Mouse (Mus musculus): ENCODE measurements around the gene Urad. TPM values are rescaled to one million over a fixed set of nuclear protein-coding genes. Genes with fewer than 3 reads are reported as not detected.

Urad gene
- total RNA-seq, 2 experiments from 2014 or later = not detected

- intact Hi-C loops (cut with DNase I; ENCODE audit: low total_unique reads) = no loop called here
- no peak for DNase-seq
Measured at GRCm38 (mm10) chr5:147329946-147330345, 7.7 kb upstream of the Urad start.

GRCm38 (mm10) chr5:147327636-147328035 lies 5.4 kb upstream of the Urad start:
- intact Hi-C loops (cut with DNase I; ENCODE audit: low total_unique reads) = no loop called here

GRCm38 (mm10) chr5:147325931-147326330 lies 3.7 kb upstream of the Urad start:
- intact Hi-C loops (cut with DNase I; ENCODE audit: low total_unique reads) = no loop called here
- DNase-seq = no peak

More at GRCm38 (mm10) chr5:147327636-147328035, 5.4 kb upstream of the Urad start:
- no peak for DNase-seq

- DNase-seq = peak; percentile 49
- intact Hi-C loops (cut with DNase I; ENCODE audit: low total_unique reads) = no loop called here
Measured at GRCm38 (mm10) chr5:147323237-147323917, 1.1 kb upstream of the Urad start.

- intact Hi-C loops (cut with DNase I; ENCODE audit: low total_unique reads) = loop anchor here (2.0 to 10.0 kb wide), 3 partner anchors 407 to 645 kb away; no protein-coding TSS in a partner anchor
- DNase-seq = no peak
Measured at GRCm38 (mm10) chr5:147319653-147320052, 2.6 kb downstream of the Urad start.

- DNase-seq = no peak
- intact Hi-C loops (cut with DNase I; ENCODE audit: low total_unique reads) = loop anchor here (2.0 to 10.0 kb wide), 3 partner anchors 405 to 643 kb away; no protein-coding TSS in a partner anchor
Measured at GRCm38 (mm10) chr5:147317991-147318390, 4.2 kb downstream of the Urad start.

- intact Hi-C loops (cut with DNase I; ENCODE audit: low total_unique reads) = loop anchor here (10.0 kb wide), 2 partner anchors 613 to 643 kb away; no protein-coding TSS in a partner anchor
- DNase-seq = no peak
Measured at GRCm38 (mm10) chr5:147317321-147317720, 4.9 kb downstream of the Urad start.

- intact Hi-C loops (cut with DNase I; ENCODE audit: low total_unique reads) = loop anchor here (10.0 kb wide), 2 partner anchors 611 to 641 kb away; no protein-coding TSS in a partner anchor
- no peak for DNase-seq
Measured at GRCm38 (mm10) chr5:147315432-147316075, 6.7 kb downstream of the Urad start.

- intact Hi-C loops (cut with DNase I; ENCODE audit: low total_unique reads) = loop anchor here (10.0 kb wide), 2 partner anchors 610 to 640 kb away; no protein-coding TSS in a partner anchor
- peak; percentile 38 for DNase-seq
Measured at GRCm38 (mm10) chr5:147314646-147315431, 7.4 kb downstream of the Urad start.

- intact Hi-C loops (cut with DNase I; ENCODE audit: low total_unique reads) = loop anchor here (10.0 kb wide), 2 partner anchors 608 to 638 kb away; no protein-coding TSS in a partner anchor
- DNase-seq = no peak
Measured at GRCm38 (mm10) chr5:147312830-147313685, 9.2 kb downstream of the Urad start.

GRCm38 (mm10) chr5:147309786-147310185 lies 12.5 kb downstream of the Urad start:
- DNase-seq = no peak
- intact Hi-C loops (cut with DNase I; ENCODE audit: low total_unique reads) = loop anchor here (10.0 kb wide), 2 partner anchors 605 to 635 kb away; no protein-coding TSS in a partner anchor

GRCm38 (mm10) chr5:147308451-147308850 lies 13.8 kb downstream of the Urad start:
- intact Hi-C loops (cut with DNase I; ENCODE audit: low total_unique reads) = no loop called here
- DNase-seq = no peak

GRCm38 (mm10) chr5:147307398-147307785 lies 14.8 kb downstream of the Urad start:
- intact Hi-C loops (cut with DNase I; ENCODE audit: low total_unique reads) = no loop called here
- DNase-seq = no peak

- DNase-seq = no peak
- intact Hi-C loops (cut with DNase I; ENCODE audit: low total_unique reads) = no loop called here
Measured at GRCm38 (mm10) chr5:147306638-147307397, 15.4 kb downstream of the Urad start, which contains the start of gene Cdx2. Gene Cdx2 (minus strand): TSS chr5:147307270.

- intact Hi-C loops (cut with DNase I; ENCODE audit: low total_unique reads) = no loop called here
- no peak for DNase-seq
Measured at GRCm38 (mm10) chr5:147305856-147306637, 16.2 kb downstream of the Urad start.

- intact Hi-C loops (cut with DNase I; ENCODE audit: low total_unique reads) = no loop called here
- DNase-seq = no peak
Measured at GRCm38 (mm10) chr5:147305166-147305565, 17.1 kb downstream of the Urad start.
